Mouse (Mus musculus): ENCODE measurements at regions not wholly inside any gene's neighbourhood (a gene's known extent, or its start where the extent isn't known, plus 50 kb on each side); places are given as distances from the start of the nearest gene placed in this dataset.
"Not testable (repeated sequence)": the region's sequence is repeated elsewhere in the genome, so short reads cannot be mapped to it uniquely, and the experiment has no call there.

DNA sequence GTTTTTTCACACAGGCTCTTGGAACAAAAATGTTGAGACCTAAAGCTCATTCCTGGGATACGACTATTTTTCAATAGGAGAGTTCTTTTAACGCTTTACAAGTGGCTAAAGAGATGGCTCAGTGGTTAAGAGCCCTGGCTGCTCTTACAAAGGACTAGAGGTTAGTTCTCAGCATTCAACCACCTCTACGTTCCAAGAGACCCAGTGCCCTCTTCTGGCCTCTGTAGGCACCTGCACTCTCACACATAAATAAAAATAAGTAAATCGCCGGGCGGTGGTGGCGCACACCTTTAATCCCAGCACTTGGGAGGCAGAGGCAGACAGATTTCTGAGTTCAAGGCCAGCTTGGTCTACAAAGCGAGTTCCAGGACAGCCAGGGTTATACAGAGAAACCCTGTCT is 70.5 kb upstream of the Rad23b start:
- not testable (repeated sequence) for DNase-seq

DNA sequence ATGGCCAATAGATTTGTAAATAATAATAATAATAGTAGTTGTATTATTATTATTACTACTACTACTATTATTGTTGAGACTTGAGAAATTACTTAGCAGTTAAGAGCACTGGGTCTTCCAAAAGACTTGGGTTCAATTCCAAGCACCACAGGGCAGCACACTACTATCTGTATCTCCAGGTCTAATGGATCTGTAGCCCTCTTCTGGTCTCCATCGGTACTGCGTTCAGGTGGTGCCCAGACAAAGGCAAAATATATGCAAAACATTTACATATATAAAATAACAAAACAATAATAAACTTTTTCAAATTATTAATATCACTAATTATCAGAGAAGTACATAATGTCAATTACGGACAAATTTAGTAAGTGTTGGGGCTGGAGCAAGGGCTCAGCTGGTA is 69.1 kb upstream of the Rad23b start:
- peak in 1 of 2 experiments; percentile 11 for DNase-seq

DNA sequence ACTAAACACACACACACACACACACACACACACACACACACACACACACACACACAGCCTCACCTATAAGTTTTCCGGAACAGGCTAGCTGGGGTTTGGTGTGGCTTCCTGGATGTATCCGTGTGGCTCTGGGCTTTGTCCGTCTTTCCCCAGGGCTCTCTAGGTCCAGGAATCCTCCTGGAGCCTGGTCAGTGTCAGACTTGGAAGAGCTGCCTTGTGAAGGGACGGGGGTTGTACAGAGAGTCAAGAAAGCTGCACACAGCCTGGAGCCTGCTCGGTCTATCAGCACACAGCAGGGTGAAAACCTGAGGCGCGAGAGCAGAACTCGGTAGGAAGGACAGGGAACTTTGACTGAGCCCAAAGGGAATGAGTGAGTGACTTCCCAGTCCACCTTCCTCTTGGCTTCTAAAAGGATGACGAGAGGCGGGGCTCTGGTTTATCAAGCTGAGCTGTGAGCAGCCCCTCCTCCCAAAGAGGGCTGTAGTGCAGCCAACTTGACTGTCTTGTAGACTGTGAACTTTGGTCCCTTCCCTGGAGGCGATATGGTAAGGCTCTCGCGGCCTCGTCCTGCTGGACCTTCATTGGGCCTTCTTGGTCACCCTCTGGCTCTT is 68.3 kb upstream of the Rad23b start:
- no peak for DNase-seq

DNA sequence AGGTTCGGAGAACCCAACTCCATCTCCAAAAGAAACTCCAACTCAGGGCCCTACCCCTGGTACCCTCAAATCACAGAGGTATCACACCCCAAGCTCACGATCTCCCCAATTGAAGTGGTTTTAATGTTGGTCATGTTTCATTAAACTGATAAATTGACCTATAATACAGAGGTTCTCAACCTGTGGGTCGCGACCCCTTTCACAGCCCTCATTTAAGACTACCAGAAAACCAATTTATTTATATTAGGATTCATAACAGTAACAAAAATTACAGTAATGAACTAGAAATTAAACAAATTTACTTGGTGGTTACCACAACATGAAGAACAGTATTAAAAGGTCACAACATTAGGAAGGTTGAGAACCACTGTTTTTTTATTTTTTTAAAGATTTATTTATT is 67.4 kb upstream of the Rad23b start:
- no peak for DNase-seq

DNA sequence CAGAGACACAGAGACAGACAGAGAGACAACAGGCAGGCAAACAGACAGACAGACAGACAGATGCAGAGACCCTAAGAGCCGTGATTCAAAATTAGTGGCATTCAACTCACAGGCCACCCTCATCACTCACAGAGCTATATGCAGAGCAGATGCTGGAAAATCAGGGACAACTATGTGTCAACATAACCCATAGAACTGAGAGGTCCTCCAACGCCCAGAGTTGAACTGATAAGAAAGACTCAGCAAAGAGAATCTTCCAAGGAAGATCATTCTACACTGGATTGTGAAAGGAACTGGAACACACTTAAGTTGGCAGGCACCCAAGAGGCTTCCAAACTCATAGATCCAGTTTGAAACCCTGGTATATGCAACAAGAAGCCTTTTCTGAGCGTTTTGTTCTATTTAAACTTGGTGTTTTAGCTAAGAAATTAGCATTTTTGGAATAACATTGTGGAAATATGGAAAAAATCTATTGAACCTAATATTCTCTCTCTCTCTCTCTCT is 65.1 kb upstream of the Rad23b start:
- no peak for DNase-seq

DNA sequence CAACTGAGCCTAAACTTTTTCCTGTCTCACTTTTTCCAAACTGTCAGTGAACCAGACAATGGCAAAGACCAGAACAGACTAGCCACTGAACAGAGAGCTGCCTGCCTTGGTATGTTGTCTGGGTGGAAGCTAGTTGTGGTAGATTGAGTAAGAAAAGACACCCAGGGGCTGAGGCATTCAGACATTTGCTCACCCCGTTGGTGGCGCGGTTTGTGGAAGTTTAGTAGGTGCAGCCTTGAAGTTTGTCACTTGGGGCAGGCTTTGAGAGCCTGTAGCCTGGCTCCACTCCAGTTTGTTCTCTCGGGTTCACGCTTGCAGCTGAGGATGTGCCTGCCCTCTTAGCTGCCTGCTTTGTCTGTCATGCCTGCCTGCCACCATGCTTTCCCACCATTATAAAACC is 64.2 kb upstream of the Rad23b start:
- peak; percentile 26 to 36 for DNase-seq

DNA sequence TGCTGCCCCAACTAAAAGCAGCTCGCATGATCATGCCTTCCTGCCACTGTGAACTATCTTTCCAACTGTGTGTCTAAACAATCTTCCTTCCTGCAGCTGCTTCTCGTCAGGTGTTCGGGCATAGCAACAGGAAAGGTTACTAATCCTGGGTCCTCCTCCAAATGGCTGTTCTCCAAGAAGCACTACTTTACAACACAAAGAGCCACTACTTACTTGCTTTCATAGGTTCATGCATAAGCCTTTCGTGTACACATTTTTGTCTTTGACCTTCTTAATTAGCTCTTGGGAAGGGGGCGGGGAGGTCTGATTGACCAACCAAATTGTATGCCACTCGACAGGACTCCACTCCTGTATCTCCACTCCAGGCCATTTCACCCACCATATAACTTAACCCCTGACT is 61.4 kb upstream of the Rad23b start:
- no peak for DNase-seq

DNA sequence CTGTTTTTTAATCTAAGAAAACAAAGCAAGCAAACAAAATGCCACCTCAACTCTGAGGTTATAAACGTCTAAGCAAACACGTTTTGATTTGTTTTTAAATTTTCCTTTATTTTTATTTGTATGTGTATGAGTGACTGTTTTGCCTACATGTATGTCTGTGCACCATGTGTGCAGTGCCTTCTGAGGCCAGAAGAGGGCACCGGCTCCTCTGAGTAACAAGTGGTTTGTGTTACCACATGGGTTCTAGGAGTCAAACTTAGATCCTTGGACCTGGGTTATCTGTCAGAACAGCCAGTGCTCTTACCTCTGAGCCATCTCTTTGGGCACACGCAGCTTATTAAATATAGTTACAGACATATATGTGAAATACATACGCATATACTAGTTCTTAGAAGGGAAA is 57.6 kb upstream of the Rad23b start:
- DNase-seq = peak in 1 of 2 experiments; percentile 31

DNA sequence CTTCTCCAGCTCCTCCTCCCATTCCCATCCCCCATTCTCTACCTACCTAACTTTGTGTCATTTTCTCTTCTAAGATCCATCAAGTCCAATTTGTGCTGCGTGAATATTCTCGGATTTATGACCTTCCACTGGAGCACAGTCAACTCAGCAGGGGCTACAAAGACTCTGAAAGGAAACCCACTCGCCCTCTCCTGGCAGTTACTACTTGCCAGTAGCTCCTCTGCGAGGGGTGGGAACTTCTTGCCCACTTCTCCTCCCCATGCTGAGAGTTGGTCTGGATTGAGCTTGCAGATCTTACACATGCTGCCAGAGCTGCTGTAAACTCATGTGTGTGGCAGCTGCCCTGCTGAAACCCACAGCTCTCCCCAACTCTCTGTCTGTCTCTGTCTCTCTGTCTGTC is 57.1 kb upstream of the Rad23b start:
- no peak for DNase-seq

DNA sequence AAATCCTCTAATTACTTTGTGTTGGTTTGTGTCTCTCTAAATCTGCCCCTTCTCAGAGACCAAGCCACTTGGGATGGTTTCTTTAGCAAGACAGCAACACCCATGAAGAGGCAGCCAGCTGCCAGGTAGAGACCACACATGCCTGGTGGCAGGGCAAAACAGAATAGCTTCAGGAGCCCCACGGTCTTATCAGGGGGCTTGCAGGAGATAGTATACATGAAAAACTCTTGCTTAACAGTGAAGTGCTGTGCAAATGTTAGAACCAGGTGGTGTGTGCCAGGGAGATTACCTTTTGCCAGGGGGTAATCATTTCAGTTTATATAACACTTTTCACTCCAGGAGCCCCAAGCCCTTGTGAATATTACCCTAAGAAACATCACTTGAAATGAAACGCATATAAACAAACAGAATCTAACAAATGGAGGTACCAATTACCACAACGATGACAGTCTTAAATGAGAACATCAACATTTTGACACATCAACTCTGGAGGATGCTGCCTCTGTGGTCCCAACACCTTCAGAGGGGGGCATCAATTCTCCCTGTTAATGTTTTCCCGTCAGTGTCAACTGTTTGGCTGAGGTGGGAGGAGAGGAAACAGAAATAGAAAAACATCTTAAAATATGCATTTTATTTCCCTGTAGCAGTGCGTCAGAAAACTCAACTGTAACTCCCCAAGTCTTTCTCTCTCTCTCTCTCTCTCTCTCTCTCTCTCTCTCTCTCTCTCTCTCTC is 56.3 kb upstream of the Rad23b start:
- no peak for DNase-seq

DNA sequence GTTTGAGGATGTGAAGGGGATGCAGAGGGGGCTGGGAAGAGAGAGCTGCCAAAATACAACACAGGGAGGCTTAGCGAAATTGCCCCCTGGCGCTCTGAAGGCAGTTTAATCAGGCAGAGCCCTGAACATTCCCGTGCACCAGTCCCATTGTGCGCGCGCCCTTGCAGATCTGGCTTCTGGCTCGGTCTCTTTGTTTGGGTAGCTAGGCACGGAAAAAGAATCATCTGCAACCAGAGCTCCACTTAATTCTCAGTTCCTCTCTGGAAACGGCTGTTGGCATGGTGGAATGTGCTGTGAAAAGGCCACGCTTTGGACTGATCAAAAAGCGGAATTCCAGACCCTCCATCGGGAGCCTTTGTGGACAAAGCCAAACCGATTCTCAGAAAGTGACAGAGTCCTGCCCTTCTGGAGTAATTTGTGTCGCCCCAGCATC is 55.6 kb upstream of the Rad23b start:
- DNase-seq = no peak

DNA sequence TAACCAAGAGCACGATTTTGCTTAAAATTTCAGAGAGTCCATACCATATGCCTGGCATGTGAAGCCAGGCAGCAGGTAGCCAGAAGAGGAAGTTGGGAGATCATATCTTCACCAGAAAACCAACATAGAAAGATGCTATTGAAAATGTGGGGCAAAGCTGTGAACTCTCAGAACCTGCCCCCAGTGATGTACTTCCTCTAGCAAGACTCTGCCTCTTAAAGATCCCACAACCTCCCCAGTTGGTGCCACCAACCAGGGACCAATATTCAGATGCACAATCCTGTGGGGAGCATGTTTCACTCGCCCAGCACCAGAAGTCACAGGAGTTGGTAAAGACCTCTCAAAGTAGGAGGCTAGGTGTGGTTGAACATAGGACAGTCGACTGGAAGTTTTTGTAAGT is 52.0 kb upstream of the Rad23b start:
- no peak for DNase-seq

Data from adrenal gland, postnatal 36 days (tissue).